Mouse (Mus musculus) lung, adult 2 months (tissue): ENCODE measurements around the gene 1700028J19Rik.

Source experiments
- CTCF ChIP-seq: fragments of 200-500 bp; IDR thresholded peaks from 2 replicates; pipeline ENCODE4 v1.5.1; 2011; ENCODE audit warnings: mild to moderate bottlenecking, low read length, control low read depth; ENCODE audit not compliant: insufficient read depth
- POLR2A ChIP-seq: fragments of 200-500 bp; IDR thresholded peaks from 2 replicates; pipeline ENCODE4 v1.6.1; 2011; ENCODE audit warnings: low read depth, mild to moderate bottlenecking, control low read depth, low read length, borderline replicate concordance; ENCODE audit errors: extremely low read depth

DNA sequence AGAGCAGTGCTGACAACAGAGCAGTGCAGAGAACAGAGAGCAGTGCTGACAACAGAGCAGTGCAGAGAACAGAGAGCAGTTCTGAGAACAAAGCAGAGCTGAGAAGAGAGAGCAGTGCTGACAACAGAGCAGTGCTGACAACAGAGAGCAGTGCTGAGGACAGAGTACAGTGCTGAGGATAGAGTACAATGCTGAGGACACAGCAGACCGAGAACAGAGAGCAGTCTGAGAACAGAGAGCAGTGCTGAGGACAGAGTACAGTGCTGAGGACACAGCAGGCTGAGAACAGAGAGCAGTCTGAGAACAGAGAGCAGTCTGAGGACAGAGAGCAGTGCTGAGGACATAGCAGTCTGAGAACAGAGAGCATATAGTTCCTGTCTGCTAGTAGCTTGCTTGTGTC, 5.8 kb downstream of the 1700028J19Rik start:
- no peak for TF ChIP-seq POLR2A
- no peak for TF ChIP-seq CTCF
